Mouse (Mus musculus) C2C12 (cell line): ENCODE results near the gene Scube2.

Experiments
- CTCF ChIP-seq: IDR thresholded peaks from one replicate; pipeline ENCODE4 v1.5.1; 2011; ENCODE audit not compliant: control insufficient read depth, insufficient read depth, insufficient read length
- MAX ChIP-seq: IDR thresholded peaks from one replicate; pipeline ENCODE4 v1.6.1; 2011; ENCODE audit warnings: mild to moderate bottlenecking, control low read depth

- TF ChIP-seq CTCF (no peak), MAX (no peak)
Measured at GRCm38 (mm10) chr7:109818600-109818999, 46.9 kb downstream of the Scube2 start.
